Mouse (Mus musculus): ENCODE measurements at regions not wholly inside any gene's neighbourhood (a gene's known extent, or its start where the extent isn't known, plus 50 kb on each side); places are given as distances from the start of the nearest gene placed in this dataset.

- ATAC-seq (ENCODE audit: low read depth) = no peak
- H3K4me1 ChIP-seq (replicated peaks; ENCODE audit: control insufficient read depth, insufficient read depth, low read length) = no peaks in the 10 kb centered on the region
- H3K27ac ChIP-seq (ENCODE audit: low read length) = no peak overlapping the region
- no peaks in the 10 kb centered on the region for H3K27me3 ChIP-seq (ENCODE audit: control insufficient read depth, insufficient read depth, low read depth, low read length)
- H3K9ac ChIP-seq (ENCODE audit: low read length) = no peak overlapping the region
- H3K36me3 ChIP-seq (ENCODE audit: control insufficient read depth, insufficient read depth, low read length) = no peaks in the 10 kb centered on the region
- WGBS = 52% methylated on average over 1 of the region's 1 CpGs
- H3K4me2 ChIP-seq (ENCODE audit: low read depth, low read length) = no peak overlapping the region
- H3K9me3 ChIP-seq (ENCODE audit: control insufficient read depth, low read length) = no peaks in the 10 kb centered on the region
- H3K4me3 ChIP-seq (ENCODE audit: low read length) = no peak overlapping the region
Measured at GRCm38 (mm10) chr1:138011581-138011980, 163.9 kb downstream of the Ptprc start.

DNA sequence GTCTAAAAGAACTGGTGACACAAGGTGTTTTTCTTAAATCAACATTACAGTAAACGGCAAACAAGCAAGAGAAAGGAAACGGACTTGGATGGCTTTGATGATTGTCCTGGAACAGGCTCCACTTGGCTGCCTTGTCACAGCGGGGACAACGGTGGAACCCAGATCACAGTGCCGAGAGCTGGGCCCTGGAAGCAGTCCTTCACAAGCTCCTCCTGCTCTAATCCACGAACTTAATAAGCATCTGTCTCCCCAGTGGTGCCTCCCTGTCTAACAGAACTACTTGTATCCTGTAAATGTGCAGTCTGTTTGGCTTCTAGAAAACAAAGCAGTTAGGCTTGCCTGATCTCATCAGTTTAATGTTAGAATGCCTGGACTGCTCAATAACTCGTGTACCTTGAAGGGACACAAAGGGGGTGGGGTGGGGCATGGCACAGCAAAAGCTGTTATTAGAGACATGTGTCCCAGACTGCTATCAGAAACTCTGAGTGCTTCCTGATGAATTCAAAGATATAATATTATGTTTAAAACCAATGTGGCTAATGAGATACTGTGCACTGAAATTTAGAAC lies 164.5 kb downstream of the Ptprc start:
- H3K36me3 ChIP-seq (ENCODE audit: control insufficient read depth, insufficient read depth, low read length) = no peaks in the 10 kb centered on the region
- no peaks in the 10 kb centered on the region for H3K27me3 ChIP-seq (ENCODE audit: control insufficient read depth, insufficient read depth, low read depth, low read length)
- no peak overlapping the region for H3K4me3 ChIP-seq (ENCODE audit: low read length)
- H3K4me1 ChIP-seq (replicated peaks; ENCODE audit: control insufficient read depth, insufficient read depth, low read length) = no peaks in the 10 kb centered on the region
- H3K9ac ChIP-seq (ENCODE audit: low read length) = no peak overlapping the region
- H3K4me2 ChIP-seq (ENCODE audit: low read depth, low read length) = no peak overlapping the region
- WGBS = 40% methylated on average over 7 of the region's 7 CpGs
- H3K27ac ChIP-seq (ENCODE audit: low read length) = no peak overlapping the region
- no peaks in the 10 kb centered on the region for H3K9me3 ChIP-seq (ENCODE audit: control insufficient read depth, low read length)
- no peak for ATAC-seq (ENCODE audit: low read depth)

- Histone ChIP-seq H3K9me3 (ENCODE audit: control insufficient read depth, low read length) (no peaks in the 10 kb centered on the region), H3K4me1 (replicated peaks; ENCODE audit: control insufficient read depth, insufficient read depth, low read length) (no peaks in the 10 kb centered on the region), H3K9ac (ENCODE audit: low read length) (no peak overlapping the region), H3K4me2 (ENCODE audit: low read depth, low read length) (no peak overlapping the region), H3K4me3 (ENCODE audit: low read length) (no peak overlapping the region), H3K27me3 (ENCODE audit: control insufficient read depth, insufficient read depth, low read depth, low read length) (no peaks in the 10 kb centered on the region), H3K36me3 (ENCODE audit: control insufficient read depth, insufficient read depth, low read length) (no peaks in the 10 kb centered on the region), H3K27ac (ENCODE audit: low read length) (no peak overlapping the region)
- 23% methylated on average over 1 of the region's 1 CpGs for WGBS
- no peak for ATAC-seq (ENCODE audit: low read depth)
Measured at GRCm38 (mm10) chr1:138006811-138007210, 168.7 kb downstream of the Ptprc start.

DNA sequence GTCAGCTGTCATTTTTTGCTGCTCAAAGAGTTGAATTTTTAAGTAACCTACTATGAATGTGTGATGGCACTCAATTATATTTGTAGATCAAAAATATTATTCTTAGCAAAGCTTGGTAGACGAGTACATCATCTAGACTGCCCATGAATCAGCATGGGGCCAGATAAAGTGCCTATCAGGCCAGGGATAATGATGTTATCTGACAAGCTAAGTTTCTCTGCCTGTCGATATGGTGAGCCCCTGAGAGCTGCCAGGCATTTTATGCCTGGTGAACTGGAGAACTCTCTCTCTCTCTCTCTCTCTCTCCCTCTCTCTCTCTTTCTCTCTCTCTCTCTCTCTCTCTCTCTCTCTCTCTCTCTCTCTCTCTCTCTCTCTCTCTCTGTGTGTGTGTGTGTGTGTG lies 171.2 kb downstream of the Ptprc start:
- WGBS = 35% methylated on average over 2 of the region's 2 CpGs
- Histone ChIP-seq H3K36me3 (ENCODE audit: control insufficient read depth, insufficient read depth, low read length) (no peaks in the 10 kb centered on the region), H3K4me1 (replicated peaks; ENCODE audit: control insufficient read depth, insufficient read depth, low read length) (no peaks in the 10 kb centered on the region), H3K9ac (ENCODE audit: low read length) (no peak overlapping the region), H3K4me2 (ENCODE audit: low read depth, low read length) (no peak overlapping the region), H3K4me3 (ENCODE audit: low read length) (no peak overlapping the region), H3K27me3 (ENCODE audit: control insufficient read depth, insufficient read depth, low read depth, low read length) (no peaks in the 10 kb centered on the region), H3K27ac (ENCODE audit: low read length) (no peak overlapping the region), H3K9me3 (ENCODE audit: control insufficient read depth, low read length) (no peaks in the 10 kb centered on the region)
- ATAC-seq (ENCODE audit: low read depth) = no peak

GRCm38 (mm10) chr1:137999268-137999900 lies 176.1 kb downstream of the Ptprc start:
- H3K4me2 ChIP-seq (ENCODE audit: low read depth, low read length) = no peak overlapping the region
- H3K9ac ChIP-seq (ENCODE audit: low read length) = no peak overlapping the region
- H3K9me3 ChIP-seq (ENCODE audit: control insufficient read depth, low read length) = no peaks in the 10 kb centered on the region
- H3K27ac ChIP-seq (ENCODE audit: low read length) = no peak overlapping the region
- no peak overlapping the region for H3K4me3 ChIP-seq (ENCODE audit: low read length)
- no peak for ATAC-seq (ENCODE audit: low read depth)
- H3K4me1 ChIP-seq (replicated peaks; ENCODE audit: control insufficient read depth, insufficient read depth, low read length) = no peaks in the 10 kb centered on the region
- 74% methylated on average over 3 of the region's 3 CpGs for WGBS
- no peaks in the 10 kb centered on the region for H3K27me3 ChIP-seq (ENCODE audit: control insufficient read depth, insufficient read depth, low read depth, low read length)
- H3K36me3 ChIP-seq (ENCODE audit: control insufficient read depth, insufficient read depth, low read length) = no peaks in the 10 kb centered on the region

GRCm38 (mm10) chr1:137996041-137996440 lies 179.5 kb downstream of the Ptprc start:
- ATAC-seq (ENCODE audit: low read depth) = no peak
- 80% methylated on average over 2 of the region's 2 CpGs for WGBS
- no peaks in the 10 kb centered on the region for H3K9me3 ChIP-seq (ENCODE audit: control insufficient read depth, low read length)

DNA sequence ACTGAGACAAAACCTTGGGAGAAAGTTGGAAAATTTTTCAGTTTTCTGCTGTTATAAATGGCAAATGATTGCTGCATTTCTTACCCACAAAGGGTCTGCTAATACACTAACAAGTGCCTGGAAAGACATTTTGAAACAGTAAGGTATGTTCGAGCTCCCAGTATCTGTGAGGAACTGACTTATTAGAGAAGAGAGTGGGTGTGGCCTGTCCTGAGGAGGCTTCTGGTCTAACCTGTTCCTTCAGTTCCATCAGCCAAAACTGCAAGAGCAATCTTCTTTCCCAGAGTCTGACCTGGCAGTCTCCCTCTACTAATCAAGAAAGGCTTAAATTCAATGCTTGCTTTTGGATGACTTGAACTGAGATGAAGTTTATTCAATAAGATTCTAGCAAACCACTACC lies 183.6 kb downstream of the Ptprc start:
- H3K4me1 ChIP-seq (replicated peaks; ENCODE audit: control insufficient read depth, insufficient read depth, low read length) = no peaks in the 10 kb centered on the region
- H3K4me3 ChIP-seq (ENCODE audit: low read length) = no peak overlapping the region
- H3K27me3 ChIP-seq (ENCODE audit: control insufficient read depth, insufficient read depth, low read depth, low read length) = no peaks in the 10 kb centered on the region
- 67% methylated on average over 1 of the region's 1 CpGs for WGBS
- H3K4me2 ChIP-seq (ENCODE audit: low read depth, low read length) = no peak overlapping the region
- ATAC-seq (ENCODE audit: low read depth) = no peak
- H3K27ac ChIP-seq (ENCODE audit: low read length) = no peak overlapping the region
- no peak overlapping the region for H3K9ac ChIP-seq (ENCODE audit: low read length)
- H3K9me3 ChIP-seq (ENCODE audit: control insufficient read depth, low read length) = no peaks in the 10 kb centered on the region
- H3K36me3 ChIP-seq (ENCODE audit: control insufficient read depth, insufficient read depth, low read length) = no peaks in the 10 kb centered on the region

More at GRCm38 (mm10) chr1:137996041-137996440, 179.5 kb downstream of the Ptprc start:
- Histone ChIP-seq H3K4me1 (replicated peaks; ENCODE audit: control insufficient read depth, insufficient read depth, low read length) (no peaks in the 10 kb centered on the region), H3K36me3 (ENCODE audit: control insufficient read depth, insufficient read depth, low read length) (no peaks in the 10 kb centered on the region), H3K27ac (ENCODE audit: low read length) (no peak overlapping the region), H3K9ac (ENCODE audit: low read length) (no peak overlapping the region), H3K4me2 (ENCODE audit: low read depth, low read length) (no peak overlapping the region), H3K27me3 (ENCODE audit: control insufficient read depth, insufficient read depth, low read depth, low read length) (no peaks in the 10 kb centered on the region), H3K4me3 (ENCODE audit: low read length) (no peak overlapping the region)

- Histone ChIP-seq H3K27me3 (ENCODE audit: control insufficient read depth, insufficient read depth, low read depth, low read length) (no peaks in the 10 kb centered on the region), H3K4me1 (replicated peaks; ENCODE audit: control insufficient read depth, insufficient read depth, low read length) (no peaks in the 10 kb centered on the region), H3K9ac (ENCODE audit: low read length) (no peak overlapping the region), H3K4me3 (ENCODE audit: low read length) (no peak overlapping the region), H3K9me3 (ENCODE audit: control insufficient read depth, low read length) (no peaks in the 10 kb centered on the region), H3K36me3 (ENCODE audit: control insufficient read depth, insufficient read depth, low read length) (no peaks in the 10 kb centered on the region), H3K4me2 (ENCODE audit: low read depth, low read length) (no peak overlapping the region), H3K27ac (ENCODE audit: low read length) (no peak overlapping the region)
- WGBS = 81% methylated on average over 5 of the region's 5 CpGs
- no peak for ATAC-seq (ENCODE audit: low read depth)
Measured at GRCm38 (mm10) chr1:137991412-137991811, 184.1 kb downstream of the Ptprc start.

DNA sequence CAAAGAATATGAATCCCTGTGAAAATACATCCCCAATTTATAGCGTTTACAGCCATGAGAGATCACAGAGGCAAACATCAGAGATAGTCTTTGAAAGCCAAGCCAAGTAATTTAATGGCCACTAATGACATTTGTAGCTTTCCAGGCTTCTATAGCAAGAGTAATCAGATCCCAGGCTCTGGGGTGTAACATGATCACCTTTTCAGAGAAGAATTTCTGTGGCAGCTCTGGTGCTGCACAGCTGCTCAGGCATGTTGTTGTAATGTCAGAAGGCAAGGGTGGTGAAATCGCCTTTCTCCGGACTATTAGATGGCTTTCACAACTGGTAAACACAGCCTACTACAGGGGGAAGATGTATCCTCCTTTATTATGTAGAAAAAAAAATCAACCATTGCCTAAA lies 202.1 kb downstream of the Ptprc start:
- H3K4me1 ChIP-seq (replicated peaks; ENCODE audit: control insufficient read depth, insufficient read depth, low read length) = no peaks in the 10 kb centered on the region
- WGBS = 44% methylated on average over 3 of the region's 3 CpGs
- H3K9ac ChIP-seq (ENCODE audit: low read length) = no peak overlapping the region
- ATAC-seq (ENCODE audit: low read depth) = no peak
- no peaks in the 10 kb centered on the region for H3K9me3 ChIP-seq (ENCODE audit: control insufficient read depth, low read length)
- H3K27me3 ChIP-seq (ENCODE audit: control insufficient read depth, insufficient read depth, low read depth, low read length) = no peaks in the 10 kb centered on the region
- no peak overlapping the region for H3K4me2 ChIP-seq (ENCODE audit: low read depth, low read length)
- H3K36me3 ChIP-seq (ENCODE audit: control insufficient read depth, insufficient read depth, low read length) = peaks cover 4% of the 10 kb centered on the region; the same call in 1 of the 2 replicates
- no peak overlapping the region for H3K27ac ChIP-seq (ENCODE audit: low read length)
- H3K4me3 ChIP-seq (ENCODE audit: low read length) = no peak overlapping the region
